Mouse (Mus musculus): ENCODE measurements around the gene Krt71.

Krt71 gene

DNA sequence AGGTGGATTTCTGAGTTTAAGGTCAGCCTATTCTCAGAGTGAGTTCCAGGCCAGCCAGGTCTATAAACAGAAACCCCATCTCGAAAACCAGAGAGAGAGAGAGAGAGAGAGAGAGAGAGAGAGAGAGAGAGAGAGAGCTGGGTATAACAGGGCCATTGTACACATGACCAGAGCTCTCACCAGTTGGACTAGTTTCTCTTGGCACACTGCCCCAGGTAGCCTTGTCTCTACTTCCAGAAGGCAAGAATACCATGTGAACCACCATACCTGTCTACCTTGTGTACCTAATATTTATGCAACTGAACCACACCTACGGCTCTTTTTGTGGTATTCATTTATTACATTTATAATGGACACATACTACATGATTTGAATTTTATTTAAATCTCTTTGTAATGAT lies 54.7 kb downstream of the Krt71 start:
- DNase-seq (ENCODE audit: low spot score in 2 of 2) = no peak

All from urinary bladder, postnatal 36 days (tissue).